Mouse (Mus musculus): ENCODE measurements around the gene Bcar1. TPM values are rescaled to one million over a fixed set of nuclear protein-coding genes. Genes with fewer than 3 reads are reported as not detected.

Gene Bcar1
- polyA plus RNA-seq, 1 experiment from 2014 or later = 52.1 TPM

DNA sequence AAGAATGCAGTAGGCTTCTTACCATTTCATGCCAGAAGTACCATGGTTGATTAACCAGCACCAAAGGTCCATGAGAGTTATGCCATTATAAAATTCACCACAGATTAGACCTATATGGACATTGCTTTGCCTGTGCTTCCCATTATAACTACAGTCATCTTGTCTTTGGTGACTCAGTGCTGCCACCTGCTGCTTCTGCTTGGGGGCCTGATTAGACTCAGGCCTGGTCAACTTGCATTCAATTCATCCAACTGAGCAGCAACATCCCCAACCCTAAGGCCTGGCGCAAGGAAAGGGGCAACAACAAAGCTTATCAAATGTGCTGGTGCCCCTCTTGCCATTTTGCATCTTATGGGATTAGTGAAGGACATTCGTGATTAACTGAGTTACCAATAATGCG lies 81.1 kb downstream of the Bcar1 start:
- no peaks in the 10 kb centered on the region for H3K4me1 ChIP-seq (replicated peaks; ENCODE audit: control insufficient read depth, insufficient read depth, low read length)
- H3K9me3 ChIP-seq (ENCODE audit: control insufficient read depth, low read length) = no peaks in the 10 kb centered on the region
- 91% methylated on average over 3 of the region's 3 CpGs for WGBS
- H3K27me3 ChIP-seq (ENCODE audit: control insufficient read depth, insufficient read depth, low read length) = no peaks in the 10 kb centered on the region
- ATAC-seq (ENCODE audit: low FRiP score) (no peak), DNase-seq (ENCODE audit: low spot score) (peak; percentile 58)
- no peak overlapping the region for H3K9ac ChIP-seq
- H3K4me2 ChIP-seq (replicated peaks) = no peak overlapping the region
- H3K27ac ChIP-seq = no peak overlapping the region
- peaks cover 23% of the 10 kb centered on the region for H3K36me3 ChIP-seq (replicated peaks; ENCODE audit: control insufficient read depth, insufficient read depth)
- H3K4me3 ChIP-seq (replicated peaks; ENCODE audit: low read length) = no peak overlapping the region

Small RNAs within 50 kb of the gene (microRNA-seq; reads per million reads assigned to microRNA genes)
- gene Mir7076 = not detected

Other genes starting within 250 kb of the Bcar1 start
- gene Wdr59, start 221.7 kb downstream of the Bcar1 start, polyA plus RNA-seq (2014; fragmentation: Nextera tagmentation; extraction: Ambion mirVana) = 6.5 and 6.6 TPM in 2 replicates
- 108 and 116 TPM in 2 replicates for gene Znrf1, start 207.7 kb downstream of the Bcar1 start, polyA plus RNA-seq (2014; fragmentation: Nextera tagmentation; extraction: Ambion mirVana)
- 0.56 and 0.60 TPM in 2 replicates for gene Ldhd, start 113.4 kb downstream of the Bcar1 start, polyA plus RNA-seq (2014; fragmentation: Nextera tagmentation; extraction: Ambion mirVana)
- 27.5 and 28.3 TPM in 2 replicates for gene Zfp1, start 100.4 kb downstream of the Bcar1 start, polyA plus RNA-seq (2014; fragmentation: Nextera tagmentation; extraction: Ambion mirVana)
- not detected in 2 replicates for gene Ctrb1, start 52.8 kb downstream of the Bcar1 start, polyA plus RNA-seq (2014; fragmentation: Nextera tagmentation; extraction: Ambion mirVana)
- 155 and 172 TPM in 2 replicates for gene Cfdp1, start 110.5 kb upstream of the Bcar1 start, polyA plus RNA-seq (2014; fragmentation: Nextera tagmentation; extraction: Ambion mirVana)
- 2.8 and 3.7 TPM in 2 replicates for gene Tmem170, start 132.9 kb upstream of the Bcar1 start, polyA plus RNA-seq (2014; fragmentation: Nextera tagmentation; extraction: Ambion mirVana)
- 2.7 and 4.3 TPM in 2 replicates for gene Chst5, start 166.6 kb upstream of the Bcar1 start, polyA plus RNA-seq (2014; fragmentation: Nextera tagmentation; extraction: Ambion mirVana)
- gene Tmem231, start 190.1 kb upstream of the Bcar1 start, polyA plus RNA-seq (2014; fragmentation: Nextera tagmentation; extraction: Ambion mirVana) = 15.3 and 19.6 TPM in 2 replicates
- 454 and 472 TPM in 2 replicates for gene Gabarapl2, start 196.9 kb upstream of the Bcar1 start, polyA plus RNA-seq (2014; fragmentation: Nextera tagmentation; extraction: Ambion mirVana)
- gene Adat1, start 248.5 kb upstream of the Bcar1 start, polyA plus RNA-seq (2014; fragmentation: Nextera tagmentation; extraction: Ambion mirVana) = 4.9 and 6.0 TPM in 2 replicates